Mouse (Mus musculus) cerebellum, adult 2 months (tissue): ENCODE results near the gene Ly6g6f. TPM values are rescaled to one million over a fixed set of nuclear protein-coding genes. Genes with fewer than 3 reads are reported as not detected.
"Not testable (repeated sequence)": the region's sequence is repeated elsewhere in the genome, so short reads cannot be mapped to it uniquely, and the experiment has no call there.

ENCODE experiments used
- DNase-seq, 2 experiments: peaks; one replicate each; pipeline ENCODE4 v3.0.0; 2021
- H3K27ac ChIP-seq: fragments of 200-500 bp; 2 replicates; pipeline ENCODE4 v1.5.1; 2012; ENCODE audit warnings: low read length, control low read depth, inconsistent platforms; ENCODE audit not compliant: insufficient read depth
- H3K27me3 ChIP-seq: fragments of 200-500 bp; 2 replicates; pipeline ENCODE4 v1.6.1; 2012; ENCODE audit warnings: inconsistent platforms, mild to moderate bottlenecking, low read length, moderate library complexity; ENCODE audit not compliant: control insufficient read depth, insufficient read depth
- H3K4me1 ChIP-seq: fragments of 200-500 bp; 2 replicates; pipeline ENCODE4 v1.6.1; 2011; ENCODE audit warnings: low read length; ENCODE audit not compliant: control insufficient read depth, insufficient read depth
- H3K4me3 ChIP-seq: fragments of 200-500 bp; replicated peaks from 2 replicates; pipeline ENCODE3; 2011; ENCODE audit warnings: mild to moderate bottlenecking, low read depth, low read length, control low read depth; ENCODE audit not compliant: insufficient read depth
- CTCF ChIP-seq: fragments of 200-500 bp; IDR thresholded peaks from 2 replicates; pipeline ENCODE4 v1.5.1; 2011; ENCODE audit warnings: low read depth, mild to moderate bottlenecking, control low read depth, low read length, moderate library complexity, borderline replicate concordance; ENCODE audit not compliant: insufficient read depth
- POLR2A ChIP-seq: fragments of 200-500 bp; IDR thresholded peaks from 2 replicates; pipeline ENCODE4 v1.6.1; 2011; ENCODE audit warnings: low read length, control low read depth, borderline replicate concordance; ENCODE audit not compliant: insufficient read depth
- WGBS: fragments of 180-500 bp; shearing (Covaris S2); methylation state at CpG from one replicate; pipeline ENCODE4 v1.1.7; 2018; 5-methylcytosine and 5-hydroxymethylcytosine counted together
- polyA plus RNA-seq: library from polyadenylated mRNA; depleted of rRNA; stranded (reverse); fragments of >200 nt; gene quantifications from 2 replicates; pipeline ENCODE4 v1.2.3, GENCODE M21; 2012

The Ly6g6f gene
- polyA plus RNA-seq, 1 experiment = 1.1 TPM

DNA sequence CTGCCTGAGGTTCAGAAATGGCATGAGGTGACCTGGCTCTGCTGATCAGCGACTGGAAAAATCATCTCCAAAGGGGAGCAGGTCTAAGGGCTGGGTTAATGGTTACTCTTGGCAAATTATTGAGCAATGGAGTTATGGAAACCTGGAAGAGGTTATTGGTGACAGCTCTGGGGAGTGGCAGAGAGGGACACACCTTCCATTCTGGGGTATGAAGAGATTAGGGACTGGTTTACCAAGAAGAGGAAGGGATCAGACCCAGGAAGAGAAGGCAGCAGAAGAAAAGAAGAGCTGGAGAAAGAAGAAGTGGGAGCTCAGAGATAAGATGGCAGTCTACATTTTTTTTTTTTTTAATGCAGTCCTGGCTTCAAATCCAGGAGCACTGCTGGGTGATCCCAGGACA is 37.7 kb downstream of the Ly6g6f start:
- Histone ChIP-seq H3K4me3 (no peak overlapping the region), H3K27me3 (no peaks in the 10 kb centered on the region), H3K4me1 (peaks cover 11% of the 10 kb centered on the region), H3K27ac (no peak overlapping the region)
- DNase-seq = no peak
- TF ChIP-seq POLR2A (no peak), CTCF (no peak)
- WGBS = 37% methylated on average over 1 of the region's 1 CpGs

DNA sequence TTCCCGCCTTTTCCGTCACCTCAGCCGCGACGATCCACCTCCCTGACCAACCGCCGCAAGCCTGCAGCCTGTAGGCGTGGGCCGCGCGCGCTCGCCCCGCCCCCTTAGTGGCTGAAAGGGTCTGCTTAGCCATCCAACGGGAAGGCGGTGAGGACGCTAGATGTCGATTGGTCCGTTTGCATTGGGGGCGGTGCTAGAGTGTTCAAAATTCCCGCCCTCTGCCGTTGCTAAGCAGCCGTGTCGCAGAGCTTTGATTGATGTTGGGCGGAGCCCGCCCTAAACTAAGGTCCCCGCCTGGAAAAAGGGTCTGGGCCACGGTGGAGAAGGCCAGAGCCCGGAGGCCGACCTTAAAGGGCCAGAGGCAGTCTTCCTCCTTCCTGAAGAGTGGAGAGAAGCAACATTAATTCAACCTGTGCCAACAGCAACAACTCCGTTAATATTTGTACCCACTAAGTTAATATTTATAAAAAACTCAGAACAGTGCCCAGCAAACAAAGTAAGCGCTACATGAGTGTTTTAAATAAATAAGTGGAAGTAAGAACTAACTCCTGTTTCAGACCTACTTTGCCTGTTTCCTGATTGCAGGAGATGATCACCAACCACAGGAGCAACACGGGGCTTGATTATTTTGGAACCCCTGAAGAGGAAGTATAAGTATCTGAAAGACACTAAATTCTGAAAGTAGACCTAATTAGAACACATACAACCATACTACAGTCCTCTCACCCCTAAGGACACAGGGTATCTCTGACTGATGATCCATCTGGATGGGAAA is 38.5 kb downstream of the Ly6g6f start, which contains the start of gene Msh5:
Gene Msh5 (minus strand): TSS at position 65 of the 775 bp plus-strand sequence.
- 3% methylated on average over 33 of the region's 33 CpGs for WGBS
- Histone ChIP-seq H3K27ac (no peak within 1 kb of the TSS), H3K4me3 (peak within 1 kb of the TSS; percentile 62), H3K27me3 (no peaks in the 10 kb centered on the region), H3K4me1 (peaks cover 4% of the 10 kb centered on the region)
- 0 out of 2 replicates have a peak, but pooled peaks have one; percentile 19 for TF ChIP-seq POLR2A
- TF ChIP-seq CTCF = no peak
- peak; percentile 95 to 96 for DNase-seq

DNA sequence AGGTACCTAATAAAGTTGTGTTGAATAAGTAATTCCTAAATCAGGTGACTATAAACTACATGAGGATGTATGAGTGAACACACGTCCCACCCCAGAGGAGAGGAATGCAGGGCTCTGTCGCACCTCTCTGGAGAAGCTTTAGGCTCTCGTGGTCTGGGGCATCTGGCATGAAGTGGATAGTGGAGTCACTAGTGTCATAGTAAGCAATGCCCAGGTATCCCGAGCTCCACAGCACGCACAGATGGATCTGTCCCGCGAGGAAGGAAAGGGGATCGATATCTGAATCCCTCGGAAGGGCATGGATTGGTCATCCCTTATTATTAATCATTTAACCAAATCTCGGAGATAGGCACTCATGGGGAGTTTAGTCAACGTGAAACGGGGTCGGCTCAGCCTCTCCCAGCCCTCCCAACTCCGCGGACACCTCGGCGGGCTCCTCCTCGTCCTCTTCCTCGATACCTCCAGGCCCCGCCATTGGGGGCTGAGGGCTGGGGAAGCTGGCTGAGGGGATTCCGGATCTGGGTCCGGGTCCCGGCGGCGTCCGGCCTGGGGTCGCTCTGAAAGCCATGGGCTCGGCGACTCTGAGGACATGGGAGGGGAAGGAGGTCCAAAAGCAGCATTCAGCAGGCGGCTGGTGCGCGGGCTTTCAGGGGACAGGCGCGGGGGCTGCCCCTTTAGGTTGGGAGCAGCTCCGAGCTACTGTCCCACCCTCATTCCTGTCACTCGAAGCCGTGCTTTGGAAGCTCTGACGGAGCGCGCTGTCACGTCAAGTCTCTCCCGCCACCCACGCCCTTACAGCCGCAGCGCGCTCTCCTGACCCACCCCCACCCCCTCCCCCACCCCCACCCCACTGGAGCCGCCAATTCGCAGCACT is 39.4 kb downstream of the Ly6g6f start:
- Histone ChIP-seq H3K27ac (no peak overlapping the region), H3K27me3 (no peaks in the 10 kb centered on the region), H3K4me3 (peak overlapping the region; percentile 62), H3K4me1 (peaks cover 4% of the 10 kb centered on the region; the same call in 1 of the 2 replicates)
- WGBS = 4% methylated on average over 48 of the region's 48 CpGs
- no peak for TF ChIP-seq POLR2A
- no peak for TF ChIP-seq CTCF
- no peak for DNase-seq

DNA sequence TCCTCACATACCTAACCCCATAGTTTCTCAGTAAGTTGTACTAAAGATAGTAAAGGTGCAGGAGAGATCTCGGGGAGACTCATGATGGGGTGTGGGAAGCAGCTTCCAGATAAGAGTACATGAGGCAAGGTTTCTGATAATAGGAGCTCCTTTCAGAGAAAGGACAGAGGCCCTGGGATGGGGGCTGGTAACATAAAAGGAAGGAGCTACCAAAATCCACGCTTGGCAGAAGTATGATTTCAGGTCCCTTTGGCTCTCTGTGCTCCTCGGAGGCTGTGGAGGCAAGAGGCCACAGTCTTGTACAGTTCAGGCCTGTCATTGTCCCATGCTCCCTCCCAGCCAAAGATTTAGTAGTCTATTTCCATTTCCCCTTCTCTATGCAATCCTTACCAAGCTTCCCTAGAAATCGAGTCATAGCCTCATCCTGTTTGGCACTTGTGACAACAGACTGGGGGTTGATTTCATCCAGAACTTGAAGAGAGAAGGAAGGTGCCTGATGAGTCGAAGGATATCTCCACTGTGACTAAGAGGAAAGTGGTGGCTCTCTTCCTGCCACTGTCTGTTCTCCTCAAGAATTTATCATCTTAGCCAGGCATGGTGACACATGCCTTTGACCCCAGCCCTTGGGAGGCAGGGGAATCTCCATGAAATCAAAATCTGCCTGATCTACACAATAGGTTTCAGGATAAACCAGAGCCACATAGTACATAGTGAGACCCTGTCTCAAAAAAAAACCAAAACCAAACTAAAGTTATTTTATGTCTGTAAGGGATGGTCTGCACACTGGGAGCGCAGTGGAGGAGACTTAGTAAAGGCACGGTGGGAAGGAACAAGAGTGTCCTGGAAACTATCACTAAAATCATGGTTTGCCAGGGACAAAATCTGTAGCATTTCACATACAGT is 40.3 kb downstream of the Ly6g6f start:
- H3K4me3 ChIP-seq = no peak overlapping the region
- 82% methylated on average over 7 of the region's 7 CpGs for WGBS
- H3K27ac ChIP-seq = no peak overlapping the region
- no peaks in the 10 kb centered on the region for H3K27me3 ChIP-seq
- H3K4me1 ChIP-seq = peaks cover 4% of the 10 kb centered on the region; the same call in 1 of the 2 replicates
- TF ChIP-seq POLR2A (no peak), CTCF (no peak)
- DNase-seq = no peak

DNA sequence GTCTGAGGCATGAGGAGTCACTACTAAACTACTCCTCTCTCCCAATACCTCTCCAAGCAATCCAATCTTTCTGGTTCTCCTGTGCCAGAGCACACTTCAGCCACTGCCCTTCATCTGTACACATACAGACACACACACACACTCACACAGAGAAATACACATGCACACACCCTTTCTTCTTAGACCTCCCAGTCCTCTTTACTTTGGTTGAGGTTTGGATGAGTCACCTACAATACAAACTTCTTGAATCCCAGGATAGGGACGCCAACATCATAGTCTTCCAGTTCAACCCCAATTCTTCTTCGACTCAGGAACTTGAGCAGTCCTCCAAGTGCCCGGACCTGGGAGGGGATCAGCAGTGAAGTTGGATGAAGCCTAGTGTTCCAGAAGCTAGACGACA is 41.6 kb downstream of the Ly6g6f start:
- Histone ChIP-seq H3K27me3 (no peaks in the 10 kb centered on the region), H3K4me1 (no peaks in the 10 kb centered on the region), H3K27ac (no peak overlapping the region), H3K4me3 (no peak overlapping the region)
- no peak for DNase-seq
- WGBS = 91% methylated on average over 4 of the region's 4 CpGs
- TF ChIP-seq POLR2A (no peak), CTCF (no peak)

DNA sequence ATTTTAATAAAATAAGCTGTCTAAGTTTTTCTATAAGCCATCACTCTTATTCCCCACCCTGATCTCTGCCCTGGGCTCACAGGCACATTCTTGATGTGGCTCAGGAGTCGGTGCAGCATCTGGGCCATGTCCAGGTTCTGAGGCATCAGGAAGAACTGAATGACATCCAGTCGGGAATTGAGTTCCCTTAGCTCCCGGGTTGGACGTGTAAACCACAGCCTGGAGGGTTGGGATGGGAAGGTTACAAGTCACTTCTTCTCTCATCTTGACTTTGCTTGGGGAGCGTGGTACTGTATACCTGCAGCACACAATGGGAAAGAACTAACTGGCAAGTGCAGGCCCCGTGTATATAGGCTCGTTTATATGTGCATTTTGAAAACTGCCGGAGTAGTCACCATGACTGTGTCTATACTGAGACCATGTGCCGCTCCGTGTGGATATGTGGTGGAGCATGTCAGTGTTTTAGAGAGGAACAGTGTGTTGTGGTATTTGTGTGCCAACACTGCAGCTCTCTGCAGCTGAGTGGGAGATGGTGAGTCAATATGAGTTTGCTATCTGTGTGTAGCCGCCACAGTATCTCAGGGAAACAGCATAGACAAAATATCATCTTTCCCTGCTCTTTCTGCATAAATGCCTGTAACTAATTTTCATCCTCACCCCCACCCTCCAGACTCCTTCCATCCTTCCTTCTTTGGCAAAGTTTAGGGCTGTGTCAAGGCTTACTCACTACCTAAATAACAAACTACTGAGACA is 46.1 kb downstream of the Ly6g6f start:
- Histone ChIP-seq H3K27ac (no peak overlapping the region), H3K4me3 (no peak overlapping the region), H3K4me1 (no peaks in the 10 kb centered on the region), H3K27me3 (no peaks in the 10 kb centered on the region)
- no peak for DNase-seq
- TF ChIP-seq CTCF (no peak), POLR2A (no peak)
- WGBS = 81% methylated on average over 11 of the region's 11 CpGs

DNA sequence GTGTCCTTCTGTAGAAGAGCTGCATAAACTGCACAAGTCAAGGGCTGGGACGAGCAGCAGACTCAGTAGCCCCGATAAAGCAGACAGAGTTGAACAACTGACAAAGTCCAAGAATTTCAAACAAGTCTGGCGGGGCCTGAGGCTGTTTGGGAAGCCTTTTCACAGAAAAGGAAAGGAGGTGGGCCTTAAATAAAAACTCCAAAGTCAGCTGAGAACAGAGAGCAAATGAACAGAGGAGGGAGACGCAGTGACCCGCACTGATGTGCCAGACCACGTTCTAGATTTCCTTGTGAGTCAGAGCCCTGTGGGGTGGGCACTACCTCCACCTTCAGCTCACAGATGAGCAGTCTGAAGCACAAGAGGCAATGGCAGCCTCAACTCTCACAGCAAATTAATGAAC is 50.5 kb downstream of the Ly6g6f start:
- Histone ChIP-seq H3K27ac (no peak overlapping the region), H3K4me3 (no peak overlapping the region), H3K27me3 (no peaks in the 10 kb centered on the region), H3K4me1 (no peaks in the 10 kb centered on the region)
- TF ChIP-seq CTCF (no peak), POLR2A (no peak)
- WGBS = 85% methylated on average over 6 of the region's 6 CpGs
- DNase-seq = no peak

DNA sequence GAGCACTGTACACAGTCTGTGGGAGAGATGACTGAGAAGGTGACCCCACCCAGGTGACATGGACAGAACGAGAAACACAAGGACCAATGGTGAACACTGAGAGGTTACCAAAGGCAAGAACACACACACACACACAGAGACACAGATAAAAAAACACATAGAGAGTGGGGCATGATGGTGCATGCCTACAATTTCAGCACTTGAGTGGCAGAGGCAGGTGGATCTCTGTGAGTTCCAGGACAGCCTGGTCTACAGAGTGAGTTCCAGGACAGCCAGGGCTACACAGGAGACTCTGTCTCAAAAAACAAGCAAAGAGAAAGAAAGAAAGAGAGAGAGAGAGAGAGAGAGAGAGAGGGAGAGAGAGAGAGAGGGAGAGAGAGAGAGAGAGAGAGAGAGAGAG is 51.7 kb downstream of the Ly6g6f start:
- not testable (repeated sequence) for DNase-seq, H3K27me3 ChIP-seq, H3K4me3 ChIP-seq, H3K4me1 ChIP-seq, H3K27ac ChIP-seq
- 76% methylated on average over 1 of the region's 1 CpGs for WGBS
